Mouse (Mus musculus) hindbrain, embryonic 13.5 days (tissue): ENCODE data around the gene Mrpl24. TPM values are rescaled to one million over a fixed set of nuclear protein-coding genes. Genes with fewer than 3 reads are reported as not detected.

Experiments
- ATAC-seq: fragments of 200-750 bp; cut with Nextera tagmentation; 2 replicates; pipeline ENCODE4 v1.8.0; 2017; ENCODE audit warnings: moderate TSS enrichment; ENCODE audit not compliant: low FRiP score
- H3K27ac ChIP-seq: fragments of 300-500 bp; sonication (generic); 2 replicates; pipeline ENCODE4 v1.5.1; 2015; ENCODE audit warnings: inconsistent platforms, mild to moderate bottlenecking, moderate library complexity
- H3K27me3 ChIP-seq: fragments of 300-500 bp; sonication (generic); 2 replicates; pipeline ENCODE4 v1.6.1; 2015; ENCODE audit warnings: mild to moderate bottlenecking, inconsistent platforms
- H3K36me3 ChIP-seq: fragments of 300-500 bp; sonication (generic); 2 replicates; pipeline ENCODE4 v1.6.1; 2015; ENCODE audit warnings: mild to moderate bottlenecking, inconsistent platforms
- H3K4me1 ChIP-seq: fragments of 300-500 bp; sonication (generic); replicated peaks from 2 replicates; pipeline ENCODE4 v1.6.1; 2015; ENCODE audit warnings: inconsistent platforms
- H3K4me2 ChIP-seq: fragments of 300-500 bp; sonication (generic); 2 replicates; pipeline ENCODE4 v1.6.1; 2015; ENCODE audit warnings: inconsistent platforms, mild to moderate bottlenecking, moderate library complexity
- H3K4me3 ChIP-seq: fragments of 300-500 bp; sonication (generic); 2 replicates; pipeline ENCODE4 v1.5.1; 2015; ENCODE audit warnings: mild to moderate bottlenecking, inconsistent platforms
- H3K9ac ChIP-seq: fragments of 300-500 bp; sonication (generic); 2 replicates; pipeline ENCODE4 v1.6.1; 2015; ENCODE audit warnings: mild to moderate bottlenecking, inconsistent platforms
- H3K9me3 ChIP-seq: fragments of 300-500 bp; sonication (generic); 2 replicates; pipeline ENCODE4 v1.6.1; 2016; ENCODE audit warnings: inconsistent platforms
- WGBS: fragments of 180-500 bp; shearing (Covaris S2); methylation state at CpG from one replicate; pipeline ENCODE4 v1.1.7; 2015; 5-methylcytosine and 5-hydroxymethylcytosine counted together
- polyA plus RNA-seq: library from polyadenylated mRNA; unstranded; fragments of >200 nt; fragmentation: Nextera tagmentation; extraction: Ambion mirVana; gene quantifications from 2 replicates; pipeline ENCODE4 v1.2.1, GENCODE M21; 2015

Gene Mrpl24
- polyA plus RNA-seq, 1 experiment from 2014 or later = 70.1 TPM

GRCm38 (mm10) chr3:87951946-87952345, 32.6 kb downstream of the Mrpl24 start:
- no peak for ATAC-seq
- Histone ChIP-seq H3K36me3 (no peaks in the 10 kb centered on the region), H3K27me3 (no peaks in the 10 kb centered on the region), H3K4me1 (peaks cover 58% of the 10 kb centered on the region), H3K4me2 (peak overlapping the region; percentile 49), H3K9ac (peak overlapping the region; percentile 60), H3K4me3 (peak overlapping the region; percentile 24), H3K9me3 (no peaks in the 10 kb centered on the region), H3K27ac (peak overlapping the region; percentile 72)
- WGBS = 12% methylated on average over 12 of the region's 12 CpGs

GRCm38 (mm10) chr3:87952440-87952839, 33.1 kb downstream of the Mrpl24 start:
- H3K9me3 ChIP-seq = no peaks in the 10 kb centered on the region
- H3K4me3 ChIP-seq = peak overlapping the region; percentile 24
- H3K27ac ChIP-seq = peak overlapping the region; percentile 72
- no peaks in the 10 kb centered on the region for H3K27me3 ChIP-seq
- H3K36me3 ChIP-seq = no peaks in the 10 kb centered on the region
- H3K4me1 ChIP-seq = peaks cover 53% of the 10 kb centered on the region
- peak overlapping the region; percentile 60 for H3K9ac ChIP-seq
- ATAC-seq = peak; percentile 13; the same call in 1 of the 2 replicates
- 2% methylated on average over 5 of the region's 5 CpGs for WGBS
- peak overlapping the region; percentile 49 for H3K4me2 ChIP-seq

DNA sequence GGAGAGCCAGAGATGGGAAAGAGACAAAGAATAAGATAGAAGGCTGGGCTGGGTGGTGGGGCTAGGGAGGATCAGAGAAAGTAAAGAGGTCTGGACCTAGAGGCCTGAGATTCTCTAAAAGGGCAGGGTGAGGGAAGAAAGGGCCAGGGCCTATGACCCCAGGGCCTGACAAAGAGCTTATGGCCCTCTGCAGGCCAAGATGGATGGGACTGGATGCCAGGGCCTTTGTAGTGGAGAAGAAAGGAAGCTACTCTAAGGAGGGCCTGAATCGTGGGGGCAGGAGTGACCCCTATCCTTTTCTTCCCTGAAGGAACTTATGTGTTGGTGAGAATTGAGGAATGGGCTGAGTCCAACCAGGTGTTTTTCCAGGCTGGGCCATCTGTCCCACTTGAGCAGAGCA, 38.8 kb downstream of the Mrpl24 start:
- Histone ChIP-seq H3K4me2 (no peak overlapping the region), H3K4me1 (peaks cover 24% of the 10 kb centered on the region), H3K27ac (no peak overlapping the region), H3K36me3 (no peaks in the 10 kb centered on the region), H3K27me3 (no peaks in the 10 kb centered on the region), H3K9me3 (no peaks in the 10 kb centered on the region), H3K4me3 (no peak overlapping the region), H3K9ac (no peak overlapping the region)
- ATAC-seq = no peak
- WGBS = 5% methylated on average over 1 of the region's 1 CpGs

GRCm38 (mm10) chr3:87958476-87958875, 39.2 kb downstream of the Mrpl24 start:
- 12% methylated on average over 4 of the region's 4 CpGs for WGBS
- no peaks in the 10 kb centered on the region for H3K36me3 ChIP-seq
- ATAC-seq = no peak
- no peak overlapping the region for H3K27ac ChIP-seq
- no peak overlapping the region for H3K4me3 ChIP-seq
- H3K4me2 ChIP-seq = no peak overlapping the region
- no peaks in the 10 kb centered on the region for H3K27me3 ChIP-seq
- H3K9me3 ChIP-seq = no peaks in the 10 kb centered on the region
- peaks cover 23% of the 10 kb centered on the region for H3K4me1 ChIP-seq
- no peak overlapping the region for H3K9ac ChIP-seq

- Histone ChIP-seq H3K27me3 (no peaks in the 10 kb centered on the region), H3K36me3 (no peaks in the 10 kb centered on the region), H3K27ac (peak overlapping the region; percentile 40; the same call in 1 of the 2 replicates), H3K9me3 (no peaks in the 10 kb centered on the region), H3K9ac (no peak overlapping the region; the same call in 1 of the 2 replicates), H3K4me2 (no peak overlapping the region), H3K4me1 (peaks cover 23% of the 10 kb centered on the region), H3K4me3 (no peak overlapping the region)
- WGBS = 7% methylated on average over 1 of the region's 1 CpGs
- no peak for ATAC-seq
These were observed 39.7 kb downstream of the Mrpl24 start for GRCm38 (mm10) chr3:87958967-87959366.

GRCm38 (mm10) chr3:87959371-87959770, 40.1 kb downstream of the Mrpl24 start:
- Histone ChIP-seq H3K4me3 (no peak overlapping the region), H3K4me2 (no peak overlapping the region), H3K27me3 (no peaks in the 10 kb centered on the region), H3K27ac (peak overlapping the region; percentile 40; the same call in 1 of the 2 replicates), H3K4me1 (peaks cover 23% of the 10 kb centered on the region), H3K9me3 (no peaks in the 10 kb centered on the region), H3K9ac (no peak overlapping the region), H3K36me3 (no peaks in the 10 kb centered on the region)
- 34% methylated on average over 7 of the region's 7 CpGs for WGBS
- ATAC-seq = no peak

GRCm38 (mm10) chr3:87960191-87960585, 40.9 kb downstream of the Mrpl24 start:
- peaks cover 23% of the 10 kb centered on the region for H3K4me1 ChIP-seq
- H3K4me3 ChIP-seq = peak overlapping the region; percentile 45
- H3K4me2 ChIP-seq = peak overlapping the region; percentile 78
- H3K27ac ChIP-seq = peak overlapping the region; percentile 94
- no peaks in the 10 kb centered on the region for H3K27me3 ChIP-seq
- ATAC-seq = no peak
- 4% methylated on average over 10 of the region's 10 CpGs for WGBS
- no peaks in the 10 kb centered on the region for H3K36me3 ChIP-seq
- H3K9ac ChIP-seq = peak overlapping the region; percentile 80
- no peaks in the 10 kb centered on the region for H3K9me3 ChIP-seq

- no peaks in the 10 kb centered on the region for H3K36me3 ChIP-seq
- H3K4me1 ChIP-seq = peaks cover 23% of the 10 kb centered on the region
These were observed 41.4 kb downstream of the Mrpl24 start for GRCm38 (mm10) chr3:87960586-87961191.

GRCm38 (mm10) chr3:87970184-87970938, 51.1 kb downstream of the Mrpl24 start:
- Histone ChIP-seq H3K27ac (peak overlapping the region; percentile 83), H3K4me2 (peak overlapping the region; percentile 95), H3K36me3 (0 out of 2 replicates have a peak, but pooled peaks cover under 1% of the 10 kb centered on the region), H3K9me3 (no peaks in the 10 kb centered on the region), H3K9ac (peak overlapping the region; percentile 84; the same call in 1 of the 2 replicates), H3K27me3 (peaks cover 13% of the 10 kb centered on the region; the same call in 1 of the 2 replicates), H3K4me3 (peak overlapping the region; percentile 60), H3K4me1 (peaks cover 49% of the 10 kb centered on the region)
- WGBS = under 1% methylated on average over 21 of the region's 21 CpGs
- no peak for ATAC-seq

More at GRCm38 (mm10) chr3:87960586-87961191, 41.4 kb downstream of the Mrpl24 start:
- Histone ChIP-seq H3K9ac (peak overlapping the region; percentile 80), H3K4me2 (peak overlapping the region; percentile 78), H3K9me3 (no peaks in the 10 kb centered on the region), H3K27me3 (no peaks in the 10 kb centered on the region), H3K4me3 (peak overlapping the region; percentile 45), H3K27ac (peak overlapping the region; percentile 94)
- ATAC-seq = peak; percentile 96
- WGBS = under 1% methylated on average over 27 of the region's 27 CpGs

DNA sequence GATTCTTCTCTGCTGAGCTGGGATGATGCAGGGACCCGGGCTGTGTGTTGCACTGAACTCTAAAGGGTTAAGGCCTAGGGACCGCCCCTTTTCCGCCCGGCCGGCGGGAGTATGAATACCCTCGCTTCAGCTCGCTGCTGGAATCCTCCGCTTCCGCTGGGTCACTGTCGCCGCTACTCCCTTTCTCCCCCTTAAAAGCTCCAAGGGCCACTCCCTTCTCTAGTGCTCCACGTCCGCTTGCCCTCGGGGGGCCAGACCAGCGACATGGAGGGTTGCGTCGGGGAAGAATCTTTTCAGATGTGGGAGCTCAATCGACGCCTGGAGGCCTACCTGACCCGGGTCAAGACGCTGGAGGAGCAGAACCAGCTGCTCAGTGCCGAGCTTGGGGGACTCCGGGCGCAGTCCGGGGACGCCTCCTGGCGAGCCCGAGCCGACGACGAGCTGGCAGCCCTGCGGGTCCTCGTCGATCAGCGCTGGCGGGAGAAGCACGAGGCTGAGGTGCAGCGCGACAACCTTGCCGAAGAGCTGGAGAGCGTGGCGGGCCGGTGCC, 51.7 kb downstream of the Mrpl24 start, which contains the start of gene Nes:
TSS of gene Nes (plus strand) at position 140 of the 550 bp plus-strand sequence.
- Histone ChIP-seq H3K4me1 (peaks cover 49% of the 10 kb centered on the region), H3K9ac (peak within 1 kb of the TSS; percentile 84), H3K27me3 (peaks cover 13% of the 10 kb centered on the region; the same call in 1 of the 2 replicates), H3K27ac (peak within 1 kb of the TSS; percentile 83), H3K9me3 (no peaks in the 10 kb centered on the region), H3K4me3 (peak within 1 kb of the TSS; percentile 60), H3K4me2 (peak within 1 kb of the TSS; percentile 95), H3K36me3 (0 out of 2 replicates have a peak, but pooled peaks cover 3% of the 10 kb centered on the region)
- peak; percentile 70 for ATAC-seq
- WGBS = 0% methylated on average over 44 of the region's 44 CpGs

GRCm38 (mm10) chr3:87971489-87972202, 52.3 kb downstream of the Mrpl24 start:
- Histone ChIP-seq H3K9ac (peak overlapping the region; percentile 84), H3K27me3 (peaks cover 13% of the 10 kb centered on the region; the same call in 1 of the 2 replicates), H3K4me1 (peaks cover 49% of the 10 kb centered on the region), H3K4me2 (peak overlapping the region; percentile 95), H3K27ac (peak overlapping the region; percentile 83), H3K4me3 (peak overlapping the region; percentile 60), H3K36me3 (0 out of 2 replicates have a peak, but pooled peaks cover 3% of the 10 kb centered on the region), H3K9me3 (no peaks in the 10 kb centered on the region)
- WGBS = under 1% methylated on average over 57 of the region's 60 CpGs
- ATAC-seq = peak; percentile 49; the same call in 1 of the 2 replicates
